Mouse (Mus musculus) lung, embryonic 16.5 days (tissue): ENCODE measurements at regions not wholly inside any gene's neighbourhood (a gene's known extent, or its start where the extent isn't known, plus 50 kb on each side); places are given as distances from the start of the nearest gene placed in this dataset.

Source experiments
- ATAC-seq: fragments of 200-750 bp; cut with Nextera tagmentation; 2 replicates; pipeline ENCODE4 v1.8.0; 2017; ENCODE audit warnings: low read depth, mild to moderate bottlenecking, moderate library complexity
- H3K27ac ChIP-seq: fragments of 300-500 bp; sonication (generic); 2 replicates; pipeline ENCODE4 v1.5.1; 2014; ENCODE audit warnings: mild to moderate bottlenecking, control low read depth, low read length
- H3K27me3 ChIP-seq: fragments of 300-500 bp; sonication (generic); 2 replicates; pipeline ENCODE4 v1.6.1; 2014; ENCODE audit warnings: low read depth, low read length, mixed read lengths; ENCODE audit not compliant: control insufficient read depth, insufficient read depth
- H3K36me3 ChIP-seq: fragments of 300-500 bp; sonication (generic); 2 replicates; pipeline ENCODE4 v1.6.1; 2014; ENCODE audit warnings: low read length; ENCODE audit not compliant: control insufficient read depth, insufficient read depth
- H3K4me1 ChIP-seq: fragments of 300-500 bp; sonication (generic); replicated peaks from 2 replicates; pipeline ENCODE4 v1.6.1; 2014; ENCODE audit warnings: low read length, mixed read lengths; ENCODE audit not compliant: control insufficient read depth, insufficient read depth
- H3K4me2 ChIP-seq: fragments of 300-500 bp; sonication (generic); 2 replicates; pipeline ENCODE4 v1.6.1; 2014; ENCODE audit warnings: low read depth, low read length, control low read depth
- H3K4me3 ChIP-seq: fragments of 300-500 bp; sonication (generic); 2 replicates; pipeline ENCODE4 v1.5.1; 2014; ENCODE audit warnings: mild to moderate bottlenecking, low read length, control low read depth
- H3K9ac ChIP-seq: fragments of 300-500 bp; sonication (generic); 2 replicates; pipeline ENCODE4 v1.6.1; 2014; ENCODE audit warnings: low read length, control low read depth
- H3K9me3 ChIP-seq: fragments of 300-500 bp; sonication (generic); 2 replicates; pipeline ENCODE4 v1.6.1; 2016; ENCODE audit warnings: low read length; ENCODE audit not compliant: control insufficient read depth
- WGBS: fragments of 180-500 bp; shearing (Covaris S2); extraction: QIAGEN DNeasy Blood & Tissue Kit; methylation state at CpG from one replicate; pipeline ENCODE4 v1.1.7; 2014; 5-methylcytosine and 5-hydroxymethylcytosine counted together

GRCm38 (mm10) chr1:83748974-83749373, 341.0 kb upstream of the Sphkap start:
- 78% methylated on average over 4 of the region's 4 CpGs for WGBS
- H3K27me3 ChIP-seq: no peaks in the 10 kb centered on the region
- no peak for ATAC-seq

GRCm38 (mm10) chr1:83748061-83748460, 340.1 kb upstream of the Sphkap start:
- no peak for ATAC-seq
- no peak overlapping the region for H3K9ac ChIP-seq
- 59% methylated on average over 3 of the region's 3 CpGs for WGBS

More at GRCm38 (mm10) chr1:83748974-83749373, 341.0 kb upstream of the Sphkap start:
- Histone ChIP-seq H3K9me3 (no peaks in the 10 kb centered on the region), H3K9ac (no peak overlapping the region), H3K4me2 (no peak overlapping the region), H3K36me3 (no peaks in the 10 kb centered on the region), H3K27ac (no peak overlapping the region), H3K4me1 (no peaks in the 10 kb centered on the region), H3K4me3 (no peak overlapping the region)

GRCm38 (mm10) chr1:83747412-83747811, 339.4 kb upstream of the Sphkap start:
- no peak for ATAC-seq
- Histone ChIP-seq H3K4me2 (no peak overlapping the region), H3K9ac (no peak overlapping the region), H3K9me3 (no peaks in the 10 kb centered on the region), H3K4me1 (no peaks in the 10 kb centered on the region), H3K36me3 (no peaks in the 10 kb centered on the region), H3K4me3 (no peak overlapping the region), H3K27me3 (no peaks in the 10 kb centered on the region), H3K27ac (no peak overlapping the region)
- WGBS: 68% methylated on average over 3 of the region's 3 CpGs

More at GRCm38 (mm10) chr1:83748061-83748460, 340.1 kb upstream of the Sphkap start:
- no peaks in the 10 kb centered on the region for H3K4me1 ChIP-seq
- H3K9me3 ChIP-seq: no peaks in the 10 kb centered on the region
- no peak overlapping the region for H3K27ac ChIP-seq
- no peaks in the 10 kb centered on the region for H3K36me3 ChIP-seq
- no peaks in the 10 kb centered on the region for H3K27me3 ChIP-seq
- no peak overlapping the region for H3K4me3 ChIP-seq
- no peak overlapping the region for H3K4me2 ChIP-seq

- H3K27ac ChIP-seq: no peak overlapping the region
- 21% methylated on average over 6 of the region's 6 CpGs for WGBS
- H3K4me2 ChIP-seq: no peak overlapping the region
- ATAC-seq: no peak
- no peak overlapping the region for H3K4me3 ChIP-seq
- no peaks in the 10 kb centered on the region for H3K36me3 ChIP-seq
- H3K4me1 ChIP-seq: no peaks in the 10 kb centered on the region
- H3K9me3 ChIP-seq: no peaks in the 10 kb centered on the region
- no peaks in the 10 kb centered on the region for H3K27me3 ChIP-seq
- H3K9ac ChIP-seq: no peak overlapping the region
Observed at GRCm38 (mm10) chr1:83746036-83746435, 338.0 kb upstream of the Sphkap start.

- no peak overlapping the region for H3K4me3 ChIP-seq
- no peak overlapping the region for H3K27ac ChIP-seq
- 35% methylated on average over 2 of the region's 2 CpGs for WGBS
Observed at GRCm38 (mm10) chr1:83736428-83737117, 328.6 kb upstream of the Sphkap start.

GRCm38 (mm10) chr1:83731682-83732081, 323.7 kb upstream of the Sphkap start:
- Histone ChIP-seq H3K4me1 (no peaks in the 10 kb centered on the region), H3K4me2 (no peak overlapping the region), H3K27me3 (no peaks in the 10 kb centered on the region), H3K4me3 (no peak overlapping the region), H3K9me3 (no peaks in the 10 kb centered on the region), H3K27ac (no peak overlapping the region), H3K36me3 (no peaks in the 10 kb centered on the region), H3K9ac (no peak overlapping the region)
- no peak for ATAC-seq
- 64% methylated on average over 1 of the region's 1 CpGs for WGBS

More at GRCm38 (mm10) chr1:83736428-83737117, 328.6 kb upstream of the Sphkap start:
- ATAC-seq: no peak
- no peaks in the 10 kb centered on the region for H3K36me3 ChIP-seq
- H3K4me2 ChIP-seq: no peak overlapping the region
- no peaks in the 10 kb centered on the region for H3K27me3 ChIP-seq
- H3K4me1 ChIP-seq: no peaks in the 10 kb centered on the region
- no peak overlapping the region for H3K9ac ChIP-seq
- H3K9me3 ChIP-seq: no peaks in the 10 kb centered on the region

GRCm38 (mm10) chr1:83728810-83729209, 320.8 kb upstream of the Sphkap start:
- 74% methylated on average over 6 of the region's 6 CpGs for WGBS
- Histone ChIP-seq H3K4me3 (no peak overlapping the region), H3K27me3 (no peaks in the 10 kb centered on the region), H3K36me3 (no peaks in the 10 kb centered on the region), H3K4me1 (no peaks in the 10 kb centered on the region), H3K4me2 (no peak overlapping the region), H3K9me3 (no peaks in the 10 kb centered on the region), H3K27ac (no peak overlapping the region), H3K9ac (no peak overlapping the region)
- ATAC-seq: no peak

GRCm38 (mm10) chr1:83727938-83728337, 319.9 kb upstream of the Sphkap start:
- ATAC-seq: no peak
- 87% methylated on average over 4 of the region's 4 CpGs for WGBS

GRCm38 (mm10) chr1:83727215-83727614, 319.2 kb upstream of the Sphkap start:
- Histone ChIP-seq H3K27ac (no peak overlapping the region), H3K27me3 (no peaks in the 10 kb centered on the region), H3K36me3 (no peaks in the 10 kb centered on the region), H3K4me2 (no peak overlapping the region), H3K4me3 (no peak overlapping the region), H3K9me3 (no peaks in the 10 kb centered on the region), H3K4me1 (no peaks in the 10 kb centered on the region), H3K9ac (no peak overlapping the region)
- 91% methylated on average over 4 of the region's 4 CpGs for WGBS
- ATAC-seq: no peak

More at GRCm38 (mm10) chr1:83727938-83728337, 319.9 kb upstream of the Sphkap start:
- no peaks in the 10 kb centered on the region for H3K36me3 ChIP-seq
- no peaks in the 10 kb centered on the region for H3K9me3 ChIP-seq
- no peaks in the 10 kb centered on the region for H3K4me1 ChIP-seq
- H3K4me3 ChIP-seq: no peak overlapping the region
- H3K4me2 ChIP-seq: no peak overlapping the region
- no peaks in the 10 kb centered on the region for H3K27me3 ChIP-seq
- no peak overlapping the region for H3K27ac ChIP-seq
- H3K9ac ChIP-seq: no peak overlapping the region
